Mouse (Mus musculus): ENCODE measurements at regions not wholly inside any gene's neighbourhood (a gene's known extent, or its start where the extent isn't known, plus 50 kb on each side); places are given as distances from the start of the nearest gene placed in this dataset.

GRCm38 (mm10) chr4:127858566-127858965 lies 112.2 kb downstream of the CK137956 start:
- no peak for TF ChIP-seq CTCF (IDR thresholded peaks at IDR 0.05; ENCODE audit: low read depth, low read length)
- TF ChIP-seq GATA1 (IDR thresholded peaks at IDR 0.05; ENCODE audit: borderline replicate concordance, low read length): no peak
- no peak for TF ChIP-seq TAL1 (conservative IDR thresholded peaks at IDR 0.05; ENCODE audit: low read depth, low read length)
- no peak for TF ChIP-seq POLR2AphosphoS5 (IDR thresholded peaks at IDR 0.05; ENCODE audit: insufficient replicate concordance, low read depth, low read length)
- TF ChIP-seq GATA2 (IDR thresholded peaks at IDR 0.05; ENCODE audit: borderline replicate concordance, low read depth, low read length): no peak

Measured in G1E (cell line).